Mouse (Mus musculus): ENCODE measurements at regions not wholly inside any gene's neighbourhood (a gene's known extent, or its start where the extent isn't known, plus 50 kb on each side); places are given as distances from the start of the nearest gene placed in this dataset.
A peak's percentile ranks its signal among the peaks of the same experiment; 100 is the strongest.

DNA sequence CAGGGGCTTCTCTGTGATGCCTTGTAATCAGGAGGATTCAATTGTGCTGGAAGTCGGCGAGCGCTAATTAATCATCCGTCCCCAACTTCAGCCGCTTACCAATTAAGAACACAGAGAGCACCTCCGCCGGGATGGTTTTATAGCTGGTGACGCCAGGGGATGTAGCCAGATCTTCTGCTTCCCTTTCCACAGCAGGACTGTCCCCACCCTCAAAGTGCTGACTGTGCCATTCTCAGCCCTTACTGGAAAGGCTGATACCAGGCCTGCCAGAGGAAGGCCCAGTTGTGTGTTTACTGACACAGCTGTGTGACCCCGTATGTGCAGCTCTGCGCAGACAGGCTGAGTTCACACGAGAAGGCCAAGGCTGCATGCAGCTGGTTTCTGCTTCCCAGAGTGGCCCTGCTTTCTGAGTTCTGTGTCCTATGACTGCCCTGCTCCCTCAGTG lies 59.9 kb upstream of the Bend4 start:
- no peak for DNase-seq (ENCODE audit: low read depth, low spot score)

DNA sequence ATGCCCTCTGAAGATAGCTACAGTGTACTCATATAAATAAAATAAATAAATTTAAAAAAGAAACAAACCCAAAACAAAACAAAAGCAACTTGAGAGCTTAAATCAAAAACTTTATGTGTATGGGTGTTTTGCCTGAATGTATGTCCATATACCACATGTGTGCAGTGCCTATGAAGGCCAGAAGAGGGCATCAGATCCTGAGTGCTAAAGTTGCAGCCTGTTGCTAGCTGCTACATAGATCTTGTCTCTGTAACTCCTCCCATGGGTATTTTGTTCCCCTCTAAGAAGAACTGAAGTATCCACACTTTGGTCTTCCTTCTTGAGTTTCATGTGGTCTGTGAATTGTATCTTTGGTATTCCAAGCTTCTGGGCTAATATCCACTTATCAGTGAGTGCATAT lies 62.6 kb upstream of the Bend4 start:
- DNase-seq (ENCODE audit: low read depth, low spot score), result peak; percentile 43

DNA sequence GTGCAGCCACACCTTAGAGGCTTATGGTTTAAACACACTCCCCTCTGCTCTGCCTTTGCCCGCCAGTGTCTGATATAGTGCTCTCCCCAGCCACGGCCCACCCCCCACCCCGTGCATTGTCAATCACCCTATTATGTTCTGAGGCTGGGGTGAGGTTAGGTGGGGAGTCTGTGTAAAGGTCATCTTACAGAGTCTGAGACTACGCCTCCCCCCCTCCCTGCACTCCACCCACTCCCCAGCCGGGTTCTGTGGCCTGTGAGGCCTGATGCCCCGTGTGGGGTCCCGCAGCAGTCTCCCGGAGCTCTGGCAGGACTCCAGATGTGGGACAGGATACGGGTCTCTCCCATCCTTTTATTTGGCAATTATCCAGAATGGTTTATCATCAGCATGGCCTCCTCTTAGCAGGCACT lies 64.8 kb upstream of the Bend4 start:
- DNase-seq (ENCODE audit: low read depth, low spot score), result no peak

DNA sequence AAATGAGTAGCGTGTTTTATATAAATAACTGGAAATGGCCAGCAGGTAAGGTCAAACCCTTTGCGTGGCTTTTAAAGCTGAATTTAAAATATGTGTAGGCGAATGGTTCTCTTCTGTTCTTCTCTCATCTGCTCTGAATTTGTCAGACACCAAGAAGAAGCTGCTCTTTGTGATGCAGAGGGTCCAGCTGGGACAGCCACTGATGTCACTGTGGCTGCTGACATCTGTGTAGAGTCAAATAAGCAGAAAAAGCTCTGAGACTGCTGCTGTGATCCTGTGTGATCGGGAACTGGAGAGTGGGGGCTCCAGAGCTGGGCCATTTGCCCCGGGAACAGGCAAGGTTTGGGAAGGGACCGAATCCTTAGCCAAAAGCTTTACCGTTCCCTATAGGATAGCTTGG lies 68.6 kb upstream of the Bend4 start:
- DNase-seq (ENCODE audit: low read depth, low spot score), result no peak

DNA sequence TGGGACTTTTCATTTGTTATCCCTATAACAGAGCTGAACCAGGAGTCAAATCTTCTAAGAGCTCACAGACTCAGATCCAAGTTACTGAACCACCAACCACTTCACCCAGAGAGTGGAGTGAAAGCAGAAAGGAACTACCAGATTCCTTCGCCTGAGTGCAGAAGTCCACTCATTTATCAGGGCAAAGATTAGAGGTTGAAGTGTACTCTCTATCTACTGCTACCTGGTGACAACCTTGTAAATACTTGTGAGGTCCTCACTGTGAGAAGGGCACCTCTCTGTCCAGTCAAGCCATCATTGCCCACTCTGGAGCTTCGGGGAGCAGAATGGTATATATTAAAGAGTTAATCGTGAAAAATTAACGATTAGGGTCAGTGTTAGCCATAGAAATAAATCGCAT lies 87.4 kb upstream of the Shisa3 start:
- DNase-seq (ENCODE audit: low read depth, low spot score), result no peak

DNA sequence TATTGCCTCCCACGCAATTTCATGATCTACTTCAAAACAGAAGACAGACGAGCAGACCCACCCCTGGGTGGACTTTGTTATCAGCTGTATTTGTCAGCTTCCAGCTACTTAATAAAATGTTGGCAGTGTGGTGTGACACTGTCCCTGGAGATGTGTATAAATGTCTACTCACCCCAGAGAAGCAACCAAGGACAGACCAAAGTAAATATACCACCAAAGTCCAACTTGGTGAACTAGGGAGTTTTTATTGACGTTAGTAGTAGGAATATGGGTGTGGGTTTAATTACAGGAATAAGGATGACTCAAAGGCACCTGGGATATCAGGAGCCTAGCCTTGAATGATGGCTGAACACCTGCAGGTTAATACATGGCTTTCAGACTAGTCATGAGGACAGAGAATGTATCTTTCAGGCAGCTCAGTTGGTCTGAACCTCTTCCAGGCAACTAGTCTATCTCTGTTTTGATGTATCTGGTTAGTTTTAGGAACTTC lies 86.2 kb upstream of the Shisa3 start:
- no peak for DNase-seq (ENCODE audit: low read depth, low spot score)

DNA sequence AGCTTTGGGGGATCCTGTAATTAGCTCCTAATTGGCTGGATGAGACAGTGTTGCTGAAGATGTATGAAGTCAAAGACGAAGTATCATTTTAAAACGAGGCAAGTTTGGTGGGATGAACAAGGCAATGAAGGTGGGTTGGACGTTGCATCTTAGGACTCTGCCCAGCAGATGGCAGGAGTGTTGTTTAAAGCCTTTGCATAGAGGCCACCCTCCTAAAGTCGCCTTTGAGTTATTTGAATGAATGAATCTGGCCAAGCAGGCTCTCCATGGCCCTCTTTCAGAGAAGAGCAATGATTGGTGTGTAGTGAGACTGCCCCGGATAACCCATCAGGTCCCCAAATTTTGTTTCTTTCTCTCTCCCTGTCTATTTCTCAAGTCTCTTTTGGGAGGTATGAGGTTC lies 77.5 kb upstream of the Shisa3 start:
- peak; percentile 25 for DNase-seq (ENCODE audit: low read depth, low spot score)

DNA sequence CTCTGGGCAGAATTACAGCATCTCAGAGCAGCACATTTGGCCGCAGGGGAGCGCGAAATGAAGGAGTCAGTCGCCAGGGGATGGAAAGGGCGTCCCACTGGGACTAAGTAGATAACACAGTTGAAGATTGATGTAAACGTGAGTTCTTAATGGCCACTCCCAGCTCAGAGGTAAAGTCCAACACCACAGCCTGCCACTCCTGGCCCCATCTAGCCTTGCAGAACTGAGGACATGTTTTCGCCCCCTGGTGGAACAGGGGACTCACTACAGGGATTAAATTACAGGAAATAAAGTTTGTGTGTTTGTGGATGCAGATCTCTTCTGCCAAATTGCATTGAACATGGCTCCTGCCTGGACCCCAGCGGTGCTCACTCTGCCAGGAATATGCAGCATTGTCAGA lies 76.7 kb upstream of the Shisa3 start:
- peak; percentile 54 for DNase-seq (ENCODE audit: low read depth, low spot score)

DNA sequence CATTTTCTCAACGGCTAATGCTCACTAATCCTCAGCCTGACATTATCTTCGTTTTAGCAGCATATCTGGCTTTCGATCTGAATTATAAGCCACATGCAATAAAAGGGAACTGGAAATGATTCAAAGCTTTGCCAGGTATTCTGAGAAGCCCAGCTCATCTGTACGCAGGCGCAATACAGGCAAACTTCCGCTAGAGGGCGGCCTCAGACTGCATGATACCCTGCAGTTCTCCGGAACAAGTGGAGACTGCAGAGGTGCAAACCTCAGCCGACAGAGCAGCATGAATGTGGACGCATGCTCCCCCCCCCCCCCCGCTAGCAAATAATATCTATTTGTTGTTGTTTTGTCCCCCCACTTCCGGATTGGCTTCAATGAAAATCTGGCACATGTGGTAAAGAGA lies 75.3 kb upstream of the Shisa3 start:
- DNase-seq (ENCODE audit: low read depth, low spot score), result peak; percentile 89

DNA sequence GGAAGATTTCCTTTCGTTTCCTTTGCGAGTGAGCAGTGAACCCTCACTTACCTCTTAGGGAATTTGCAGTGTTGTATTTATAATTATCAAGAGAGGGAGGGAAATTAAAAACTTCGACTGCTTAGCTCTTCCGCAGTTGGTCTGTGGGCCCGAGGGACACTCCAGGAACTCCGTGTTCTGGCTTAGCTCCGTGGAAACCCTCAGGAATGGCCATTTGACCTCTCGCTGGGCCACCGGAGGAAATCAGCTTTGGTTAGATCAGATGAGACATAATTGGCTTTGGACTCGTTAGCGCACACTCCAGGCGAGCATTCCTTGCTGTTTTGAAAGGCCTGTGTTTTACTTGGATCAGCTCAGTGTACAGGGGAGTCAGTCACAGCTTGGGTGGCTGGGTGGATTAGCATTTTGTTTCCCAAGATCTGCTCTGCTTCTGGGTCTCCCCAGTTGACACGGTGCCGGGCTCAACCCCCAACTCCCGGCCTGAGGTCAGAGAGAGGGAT lies 74.9 kb upstream of the Shisa3 start:
- no peak for DNase-seq (ENCODE audit: low read depth, low spot score)

DNA sequence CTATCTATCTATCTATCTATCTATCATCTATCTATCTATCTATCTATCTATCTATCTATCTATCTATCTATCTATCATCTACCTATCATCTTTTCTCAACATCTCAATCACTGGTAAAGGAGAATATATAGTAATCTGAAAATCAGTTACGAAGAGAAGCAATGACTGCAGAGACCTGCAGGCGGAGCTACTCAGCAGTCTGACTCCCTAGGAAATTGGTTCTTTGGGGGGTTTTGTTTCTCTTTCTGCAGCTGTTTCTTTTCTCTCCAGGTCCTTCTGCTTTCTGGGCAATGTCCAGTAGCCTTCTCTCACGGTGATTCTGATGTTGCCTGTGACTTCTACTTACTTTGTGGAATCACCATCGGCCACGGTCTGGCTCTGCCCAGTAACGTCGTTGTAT lies 73.6 kb upstream of the Shisa3 start:
- peak; percentile 28 for DNase-seq (ENCODE audit: low read depth, low spot score)

DNA sequence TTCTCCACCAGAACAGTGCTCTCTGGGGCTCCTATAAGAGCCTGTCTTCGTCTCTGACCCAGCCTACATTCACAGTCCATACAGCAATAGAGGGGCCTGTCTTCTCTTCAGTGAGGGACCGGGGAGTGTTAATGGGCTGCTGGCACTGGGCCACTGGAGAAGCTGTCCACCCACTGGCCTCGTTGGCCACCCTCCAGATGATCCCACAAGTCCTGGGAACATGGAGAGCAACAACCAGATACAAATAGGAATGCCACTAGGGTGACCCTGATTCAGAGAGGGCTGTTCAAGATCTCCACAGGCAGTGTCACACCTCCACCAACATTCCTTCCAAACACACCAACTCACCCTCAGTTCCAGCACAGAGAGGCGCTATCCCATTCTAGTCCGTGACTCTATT lies 69.7 kb upstream of the Shisa3 start:
- DNase-seq (ENCODE audit: low read depth, low spot score), result no peak

DNA sequence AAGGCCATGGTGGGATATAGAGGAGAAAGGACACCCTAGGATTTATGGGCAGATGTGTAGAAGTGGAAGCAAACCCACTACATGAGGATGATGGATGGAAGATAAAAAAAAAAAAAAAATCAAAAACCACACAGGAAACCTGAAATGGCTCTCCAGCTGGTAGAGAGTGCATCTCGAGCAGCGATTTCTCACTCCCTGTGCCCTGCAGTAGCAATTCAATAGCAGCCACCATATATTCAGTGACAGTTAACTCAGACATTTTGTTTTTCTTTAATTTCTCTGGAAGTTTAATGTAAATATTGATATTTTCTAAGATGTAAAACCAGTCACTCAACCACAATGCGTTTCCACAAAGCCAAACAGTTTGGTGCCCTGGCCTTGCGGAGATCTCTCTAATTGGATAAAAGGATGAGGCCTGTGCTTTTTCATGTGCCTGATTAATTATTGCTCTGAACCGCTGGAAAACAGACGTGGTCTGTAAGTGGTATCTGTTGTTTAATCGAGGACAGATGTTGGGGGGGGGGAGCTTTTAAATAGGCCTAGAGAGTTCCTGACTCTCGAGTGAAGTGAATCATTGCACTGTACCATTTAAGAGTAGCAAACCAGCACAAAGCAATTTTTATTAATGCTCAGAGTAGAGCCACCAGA lies 68.0 kb upstream of the Shisa3 start:
- no peak for DNase-seq (ENCODE audit: low read depth, low spot score)

DNA sequence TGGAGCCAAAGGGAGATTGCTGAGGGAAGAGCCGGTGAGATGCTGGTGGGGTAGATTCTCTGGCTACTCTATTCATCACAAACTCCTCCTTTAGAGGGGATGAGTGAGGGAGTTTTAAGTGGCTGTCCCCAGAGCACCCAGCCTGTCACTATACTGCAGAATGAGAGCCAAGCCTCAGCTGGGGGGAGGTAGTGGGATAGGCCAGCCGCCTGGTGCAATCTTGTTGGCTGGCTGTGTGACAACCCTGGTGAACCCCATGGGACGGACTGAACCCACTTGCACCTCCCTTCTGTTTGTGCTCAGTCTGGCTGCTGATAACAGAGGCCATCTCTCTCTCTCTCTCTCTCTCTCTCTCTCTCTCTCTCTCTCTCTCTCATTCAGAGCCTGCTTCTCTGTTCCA lies 65.8 kb upstream of the Shisa3 start:
- DNase-seq (ENCODE audit: low read depth, low spot score), result no peak

DNA sequence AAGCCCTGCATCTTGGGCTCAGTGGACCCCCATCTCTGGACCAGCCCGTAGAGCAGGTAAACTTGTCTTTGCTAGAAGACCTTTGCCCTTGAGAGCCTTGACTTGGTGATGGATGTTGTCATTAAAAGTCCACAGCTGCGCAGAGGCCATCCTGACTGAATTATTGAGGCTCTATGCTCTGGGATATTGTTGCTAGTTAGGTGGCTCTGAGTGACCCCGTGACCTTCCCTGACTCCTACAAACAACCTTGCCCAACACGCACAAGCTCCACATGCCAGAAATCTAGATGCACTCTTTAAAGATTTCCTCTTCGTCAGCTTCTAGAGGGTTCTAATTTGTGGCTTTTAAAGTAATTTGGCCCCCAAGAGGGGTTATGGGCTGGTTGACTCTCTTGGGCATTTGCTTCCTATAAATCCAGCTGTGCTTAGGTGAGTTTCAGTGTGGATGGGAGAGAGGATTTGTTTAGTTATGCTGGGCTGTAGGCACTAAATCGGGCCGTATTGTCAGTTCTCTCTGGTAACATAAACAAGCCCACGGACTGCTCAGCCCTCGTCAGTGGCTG lies 63.6 kb upstream of the Shisa3 start:
- no peak for DNase-seq (ENCODE audit: low read depth, low spot score)

DNA sequence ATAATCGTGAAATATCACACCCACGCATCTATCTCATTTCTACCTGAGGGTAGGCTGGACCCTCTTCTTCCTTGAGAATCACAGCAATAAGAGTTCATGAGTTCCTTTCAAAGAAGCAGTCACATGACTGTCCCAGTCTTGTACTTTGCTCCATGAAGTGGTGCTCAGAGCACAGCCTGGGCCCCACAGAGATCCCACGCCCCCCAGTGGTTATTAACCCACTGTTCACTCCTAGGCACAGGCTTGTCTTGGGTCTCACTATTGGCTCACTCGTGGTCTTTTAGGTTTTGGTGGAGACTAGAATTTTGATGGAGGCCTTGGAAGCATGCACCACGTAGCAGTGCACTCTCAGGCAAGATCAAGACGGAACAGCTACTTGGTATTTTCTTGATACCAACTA lies 57.4 kb upstream of the Shisa3 start:
- peak; percentile 28 for DNase-seq (ENCODE audit: low read depth, low spot score)

DNA sequence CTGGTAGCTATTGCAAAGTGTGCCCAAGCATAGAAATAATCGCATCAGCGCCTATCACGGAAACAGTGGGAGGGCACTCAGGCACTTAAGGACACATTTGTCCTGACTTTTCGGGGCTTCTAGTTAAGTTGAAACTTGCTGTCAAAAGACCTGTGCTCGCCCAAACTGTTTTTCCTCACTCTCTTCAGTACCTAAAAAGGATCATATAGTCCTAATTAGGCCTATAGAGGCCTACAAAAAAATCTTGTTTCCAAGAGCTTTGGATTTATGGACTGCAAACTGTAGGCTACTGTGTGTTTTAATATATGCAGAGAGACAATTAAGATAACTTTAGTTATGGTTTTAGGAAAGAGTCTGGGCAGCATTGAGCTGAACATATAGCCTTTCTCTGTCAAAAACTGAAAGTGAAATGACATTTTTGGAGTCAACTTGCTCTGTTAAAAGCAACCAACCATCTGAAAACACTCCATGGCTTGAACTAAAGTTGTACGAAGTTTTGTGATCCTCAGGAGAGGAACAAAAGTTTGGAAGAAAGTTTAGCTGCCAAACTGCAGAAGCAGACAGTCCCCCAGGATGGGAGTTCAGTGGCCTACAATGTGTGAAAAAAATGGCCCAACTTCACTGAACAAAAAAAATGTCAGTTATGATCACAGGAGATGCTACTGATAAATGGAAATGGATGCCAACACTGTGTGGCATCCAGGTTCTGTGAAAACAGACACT lies 55.9 kb upstream of the Shisa3 start:
- no peak for DNase-seq (ENCODE audit: low read depth, low spot score)

DNA sequence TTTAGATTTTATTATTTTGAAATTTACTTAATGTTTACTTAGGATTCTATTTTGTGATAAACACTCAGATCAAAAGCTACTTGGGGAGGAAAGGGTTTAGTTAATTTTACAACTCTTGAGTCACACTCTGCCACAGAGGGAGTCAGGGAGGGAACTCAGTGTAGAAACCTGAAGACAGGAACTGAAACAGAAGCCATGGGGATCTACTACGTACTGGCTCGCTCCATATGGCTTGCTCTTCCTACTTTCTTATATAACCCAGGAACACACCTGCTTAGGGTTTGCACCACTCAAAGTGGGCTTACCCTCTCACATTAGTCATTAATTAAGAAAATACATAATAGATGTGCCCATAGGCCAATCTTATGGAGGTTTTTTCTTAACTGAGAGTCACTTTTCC lies 54.8 kb upstream of the Shisa3 start:
- DNase-seq (ENCODE audit: low read depth, low spot score), result peak; percentile 7
